Mouse (Mus musculus) CH12.LX (cell line): ENCODE results near the gene Gm38392.
"Not testable (repeated sequence)": the region's sequence is repeated elsewhere in the genome, so short reads cannot be mapped to it uniquely, and the experiment has no call there.

Experiments used
- CTCF ChIP-seq, 2 experiments: IDR thresholded peaks in 1 of 2; conservative IDR thresholded peaks in 1 of 2; 2 replicates each; pipeline ENCODE4 v1.5.1; 2011 to 2012; ENCODE audit warnings: low read depth in 2 of 2, low read length in 2 of 2, improper control_type of control experiment in 1 of 2, inconsistent platforms in 1 of 2, mild to moderate bottlenecking in 1 of 2, moderate library complexity in 1 of 2
- HCFC1 ChIP-seq: IDR thresholded peaks from 2 replicates; pipeline ENCODE4 v1.6.1; 2012; ENCODE audit warnings: low read depth, mild to moderate bottlenecking, inconsistent platforms, low read length, improper control_type of control experiment
- MEF2A ChIP-seq: IDR thresholded peaks from 2 replicates; pipeline ENCODE4 v1.6.1; 2014; ENCODE audit warnings: low read depth, mild to moderate bottlenecking, inconsistent platforms, low read length, improper control_type of control experiment, borderline replicate concordance
- POLR2A ChIP-seq: IDR thresholded peaks from 2 replicates; pipeline ENCODE4 v1.6.1; 2011; ENCODE audit warnings: low read depth, mild to moderate bottlenecking, improper control_type of control experiment, low read length
- SIN3A ChIP-seq: IDR thresholded peaks from 2 replicates; pipeline ENCODE4 v1.6.1; 2012; ENCODE audit warnings: low read length, improper control_type of control experiment, inconsistent platforms

DNA sequence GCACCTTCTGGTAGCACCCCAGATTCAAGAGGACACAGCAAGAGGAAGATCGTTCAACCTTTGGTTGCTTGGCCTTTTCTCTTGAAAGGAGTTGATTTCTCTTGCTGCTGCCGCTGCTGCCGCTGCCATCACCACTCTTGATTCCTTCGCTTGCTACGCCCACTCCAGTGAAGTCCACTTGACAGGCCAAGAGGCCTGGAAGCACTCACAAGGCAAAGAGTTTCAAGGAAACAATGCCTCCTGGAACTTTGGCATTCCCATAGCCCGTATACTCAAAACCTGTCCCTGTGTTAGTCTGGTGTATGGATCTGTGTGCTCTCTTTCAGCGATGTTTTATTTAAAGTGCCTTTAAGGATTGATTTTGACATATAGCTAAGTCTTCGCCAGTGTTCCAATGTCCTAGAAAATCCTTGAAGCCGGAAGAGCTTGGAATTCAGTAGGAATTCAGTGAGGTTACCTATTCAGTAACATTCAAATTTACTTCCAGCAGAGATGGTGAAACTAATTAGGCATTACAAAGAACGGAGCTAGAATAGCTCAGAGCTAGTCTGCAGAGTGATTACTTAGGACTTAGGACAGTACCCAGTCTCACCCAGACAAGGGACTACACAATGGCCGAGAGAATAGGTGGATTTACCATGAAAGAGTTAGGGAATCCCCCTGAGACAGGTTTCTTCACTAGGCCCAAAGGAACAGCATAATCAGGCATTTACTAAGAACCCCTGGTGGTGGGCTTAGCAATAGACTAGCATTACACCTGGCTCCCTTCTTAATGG is 5.7 kb downstream of the Gm38392 start:
- not testable (repeated sequence) for TF ChIP-seq POLR2A; CTCF (conservative IDR thresholded peaks at IDR 0.05 in 1 of 2, IDR thresholded peaks at IDR 0.05 in 1 of 2; ENCODE audit: low read depth in 2 of 2, low read length in 2 of 2); SIN3A; MEF2A; HCFC1
